Mouse (Mus musculus): ENCODE data around the gene Mov10l1. TPM values are rescaled to one million over a fixed set of nuclear protein-coding genes. Genes with fewer than 3 reads are reported as not detected.

Mov10l1 gene
- polyA plus RNA-seq, 1 experiment from 2014 or later = not detected

DNA sequence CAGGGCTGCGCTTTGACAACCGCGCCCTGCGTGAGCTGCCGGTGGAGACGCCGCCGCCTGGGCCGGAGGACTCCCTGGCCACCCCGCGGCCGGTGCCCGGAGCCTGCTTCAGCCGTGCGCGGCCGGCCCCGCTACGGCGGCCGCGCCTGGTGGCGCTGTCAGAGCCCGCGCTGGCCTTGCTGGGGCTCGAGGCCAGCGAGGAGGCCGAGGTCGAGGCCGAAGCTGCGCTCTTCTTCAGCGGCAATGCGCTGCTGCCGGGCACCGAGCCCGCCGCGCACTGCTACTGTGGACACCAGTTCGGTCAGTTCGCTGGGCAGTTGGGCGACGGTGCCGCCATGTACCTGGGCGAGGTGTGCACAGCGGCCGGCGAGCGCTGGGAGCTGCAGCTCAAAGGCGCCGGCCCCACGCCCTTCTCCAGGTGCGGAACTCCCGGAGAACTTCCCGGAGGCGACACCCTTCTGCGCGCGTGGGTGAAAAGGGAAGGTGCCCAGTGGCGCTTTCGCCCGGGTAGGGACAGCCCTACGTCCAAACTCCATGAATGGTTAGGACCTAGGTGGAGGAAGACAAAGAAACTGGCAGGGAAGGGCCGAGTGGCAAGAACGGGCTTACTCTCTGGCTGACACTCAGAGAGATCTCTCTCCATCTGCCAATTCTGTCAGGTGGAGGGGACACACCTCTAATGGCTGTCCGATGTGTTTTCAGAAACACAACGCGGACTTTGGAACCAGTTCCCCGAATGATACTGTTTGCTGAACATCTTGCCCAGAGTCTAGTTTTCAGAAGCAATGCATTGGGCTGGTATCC is 106.7 kb downstream of the Mov10l1 start:
- peak overlapping the region; percentile 84 for H3K9ac ChIP-seq (ENCODE audit: low read length)
- no peaks in the 10 kb centered on the region for H3K9me3 ChIP-seq (ENCODE audit: control insufficient read depth, low read length)
- peak overlapping the region; percentile 97 for H3K4me3 ChIP-seq (ENCODE audit: low read depth, low read length)
- H3K4me2 ChIP-seq (ENCODE audit: low read length) = peak overlapping the region; percentile 94
- WGBS = 3% methylated on average over 56 of the region's 68 CpGs
- ATAC-seq (replicated peaks; ENCODE audit: low FRiP score, low TSS enrichment, low read depth) = peak; percentile 58
- peak overlapping the region; percentile 66 for H3K27ac ChIP-seq (ENCODE audit: low read depth)
- H3K27me3 ChIP-seq (replicated peaks; ENCODE audit: control insufficient read depth, insufficient read depth, low read length) = no peaks in the 10 kb centered on the region
- DNase-seq (ENCODE audit: low spot score) = peak; percentile 61
- peaks cover 51% of the 10 kb centered on the region for H3K36me3 ChIP-seq (ENCODE audit: control insufficient read depth, insufficient read depth, low read length)
- H3K4me1 ChIP-seq (replicated peaks; ENCODE audit: control insufficient read depth, insufficient read depth, low read length) = peaks cover 9% of the 10 kb centered on the region; the same call in 1 of the 2 replicates

DNA sequence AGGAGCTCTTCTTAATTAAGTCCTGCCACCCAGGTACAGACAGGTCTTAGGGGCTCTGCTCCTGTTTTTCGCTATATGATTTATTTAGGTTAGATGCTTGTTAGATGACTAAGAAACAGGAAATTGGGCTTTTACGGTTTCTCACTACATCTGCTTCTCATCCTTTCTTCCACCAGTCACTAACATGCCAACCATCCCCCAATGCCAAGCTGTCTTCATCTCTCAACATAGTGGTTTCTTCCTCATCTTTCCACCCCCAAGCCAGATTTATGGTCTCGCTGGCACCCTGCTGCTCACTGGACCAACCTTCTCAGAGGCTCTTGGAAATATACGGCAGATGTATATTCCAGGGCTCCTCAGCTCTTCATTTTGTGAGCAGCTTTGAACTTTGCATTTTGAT is 108.0 kb downstream of the Mov10l1 start:
- no peaks in the 10 kb centered on the region for H3K27me3 ChIP-seq (replicated peaks; ENCODE audit: control insufficient read depth, insufficient read depth, low read length)
- WGBS = 83% methylated on average over 4 of the region's 4 CpGs
- no peaks in the 10 kb centered on the region for H3K9me3 ChIP-seq (ENCODE audit: control insufficient read depth, low read length)
- H3K4me3 ChIP-seq (ENCODE audit: low read depth, low read length) = no peak overlapping the region
- H3K4me1 ChIP-seq (replicated peaks; ENCODE audit: control insufficient read depth, insufficient read depth, low read length) = peaks cover 9% of the 10 kb centered on the region; the same call in 1 of the 2 replicates
- DNase-seq (ENCODE audit: low spot score) = no peak
- no peak overlapping the region for H3K9ac ChIP-seq (ENCODE audit: low read length)
- H3K27ac ChIP-seq (ENCODE audit: low read depth) = no peak overlapping the region
- no peak overlapping the region for H3K4me2 ChIP-seq (ENCODE audit: low read length)
- no peak for ATAC-seq (replicated peaks; ENCODE audit: low FRiP score, low TSS enrichment, low read depth)
- peaks cover 51% of the 10 kb centered on the region for H3K36me3 ChIP-seq (ENCODE audit: control insufficient read depth, insufficient read depth, low read length)

DNA sequence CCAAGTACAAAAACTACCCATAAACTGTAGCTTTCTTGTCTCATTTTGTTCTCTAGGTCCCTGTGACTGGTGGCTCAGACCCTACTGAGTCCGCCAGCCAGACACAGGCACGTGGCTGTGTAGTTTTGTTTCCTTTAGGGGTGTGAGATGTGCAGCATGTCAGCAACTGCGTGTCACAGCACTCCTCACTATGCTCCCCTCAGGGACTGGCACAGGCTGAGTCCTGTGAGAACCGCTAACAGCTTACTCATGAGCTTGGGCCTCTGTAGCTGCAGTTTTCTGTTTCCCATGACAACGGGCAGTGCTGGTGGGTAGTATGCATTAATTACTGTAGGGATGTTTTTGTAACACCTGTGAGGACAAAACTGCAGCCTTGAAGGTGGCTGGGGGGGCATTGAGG is 109.5 kb downstream of the Mov10l1 start:
- Histone ChIP-seq H3K9ac (ENCODE audit: low read length) (no peak overlapping the region), H3K9me3 (ENCODE audit: control insufficient read depth, low read length) (no peaks in the 10 kb centered on the region), H3K4me1 (replicated peaks; ENCODE audit: control insufficient read depth, insufficient read depth, low read length) (peaks cover 9% of the 10 kb centered on the region; the same call in 1 of the 2 replicates), H3K4me3 (ENCODE audit: low read depth, low read length) (no peak overlapping the region), H3K4me2 (ENCODE audit: low read length) (no peak overlapping the region), H3K27ac (ENCODE audit: low read depth) (no peak overlapping the region), H3K36me3 (ENCODE audit: control insufficient read depth, insufficient read depth, low read length) (peaks cover 50% of the 10 kb centered on the region), H3K27me3 (replicated peaks; ENCODE audit: control insufficient read depth, insufficient read depth, low read length) (no peaks in the 10 kb centered on the region)
- no peak for DNase-seq (ENCODE audit: low spot score)
- ATAC-seq (replicated peaks; ENCODE audit: low FRiP score, low TSS enrichment, low read depth) = no peak
- 84% methylated on average over 5 of the region's 5 CpGs for WGBS

DNA sequence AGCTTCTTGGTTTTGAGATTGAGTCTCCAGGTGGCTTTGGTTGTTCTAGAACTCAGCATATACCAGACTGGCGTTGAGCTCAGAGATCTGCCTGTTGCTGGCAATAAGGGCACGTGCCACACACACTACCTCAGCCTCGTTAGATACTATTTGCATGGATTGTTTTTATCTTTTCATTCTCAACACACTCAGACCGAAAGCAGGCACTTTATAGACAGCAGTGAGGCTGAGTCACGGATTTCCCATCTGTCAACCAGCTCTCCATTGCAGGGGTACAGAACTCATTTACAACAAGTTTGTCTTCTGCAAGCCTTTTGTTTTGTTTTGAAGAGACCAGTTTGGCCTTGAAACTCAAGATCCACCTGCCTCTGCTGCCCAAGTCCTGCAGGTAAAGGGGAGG is 114.7 kb downstream of the Mov10l1 start:
- no peak overlapping the region for H3K4me2 ChIP-seq (ENCODE audit: low read length)
- no peak overlapping the region for H3K27ac ChIP-seq (ENCODE audit: low read depth)
- no peaks in the 10 kb centered on the region for H3K9me3 ChIP-seq (ENCODE audit: control insufficient read depth, low read length)
- DNase-seq (ENCODE audit: low spot score) (no peak), ATAC-seq (replicated peaks; ENCODE audit: low FRiP score, low TSS enrichment, low read depth) (no peak)
- peaks cover 98% of the 10 kb centered on the region for H3K36me3 ChIP-seq (ENCODE audit: control insufficient read depth, insufficient read depth, low read length)
- 93% methylated on average over 5 of the region's 5 CpGs for WGBS
- no peaks in the 10 kb centered on the region for H3K4me1 ChIP-seq (replicated peaks; ENCODE audit: control insufficient read depth, insufficient read depth, low read length)
- no peak overlapping the region for H3K4me3 ChIP-seq (ENCODE audit: low read depth, low read length)
- H3K27me3 ChIP-seq (replicated peaks; ENCODE audit: control insufficient read depth, insufficient read depth, low read length) = no peaks in the 10 kb centered on the region
- no peak overlapping the region for H3K9ac ChIP-seq (ENCODE audit: low read length)

DNA sequence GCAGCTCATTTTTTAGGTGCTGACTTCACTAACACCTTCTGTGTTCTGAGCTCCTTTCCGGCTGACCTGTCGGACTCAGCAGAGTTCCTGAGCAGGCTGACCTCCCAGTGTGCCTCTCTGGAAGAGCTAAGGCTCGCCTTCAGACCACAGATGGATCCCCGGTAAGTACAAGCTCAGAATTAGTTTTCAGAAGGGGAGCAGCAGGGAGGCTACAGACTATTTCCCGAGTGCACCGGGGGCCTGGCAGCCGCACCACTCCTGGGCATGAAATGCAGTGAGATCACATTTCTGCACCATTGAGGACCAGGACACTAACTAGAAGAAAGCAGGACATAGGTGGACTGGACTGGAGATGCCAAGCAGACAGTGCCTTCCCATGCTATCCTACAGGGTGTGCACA is 115.9 kb downstream of the Mov10l1 start:
- H3K27me3 ChIP-seq (replicated peaks; ENCODE audit: control insufficient read depth, insufficient read depth, low read length) = no peaks in the 10 kb centered on the region
- H3K4me3 ChIP-seq (ENCODE audit: low read depth, low read length) = no peak overlapping the region
- ATAC-seq (replicated peaks; ENCODE audit: low FRiP score, low TSS enrichment, low read depth) = no peak
- H3K4me1 ChIP-seq (replicated peaks; ENCODE audit: control insufficient read depth, insufficient read depth, low read length) = no peaks in the 10 kb centered on the region
- H3K9ac ChIP-seq (ENCODE audit: low read length) = no peak overlapping the region
- H3K27ac ChIP-seq (ENCODE audit: low read depth) = no peak overlapping the region
- DNase-seq (ENCODE audit: low spot score) = no peak
- peaks cover 96% of the 10 kb centered on the region for H3K36me3 ChIP-seq (ENCODE audit: control insufficient read depth, insufficient read depth, low read length)
- H3K9me3 ChIP-seq (ENCODE audit: control insufficient read depth, low read length) = no peaks in the 10 kb centered on the region
- no peak overlapping the region for H3K4me2 ChIP-seq (ENCODE audit: low read length)
- 90% methylated on average over 7 of the region's 7 CpGs for WGBS

DNA sequence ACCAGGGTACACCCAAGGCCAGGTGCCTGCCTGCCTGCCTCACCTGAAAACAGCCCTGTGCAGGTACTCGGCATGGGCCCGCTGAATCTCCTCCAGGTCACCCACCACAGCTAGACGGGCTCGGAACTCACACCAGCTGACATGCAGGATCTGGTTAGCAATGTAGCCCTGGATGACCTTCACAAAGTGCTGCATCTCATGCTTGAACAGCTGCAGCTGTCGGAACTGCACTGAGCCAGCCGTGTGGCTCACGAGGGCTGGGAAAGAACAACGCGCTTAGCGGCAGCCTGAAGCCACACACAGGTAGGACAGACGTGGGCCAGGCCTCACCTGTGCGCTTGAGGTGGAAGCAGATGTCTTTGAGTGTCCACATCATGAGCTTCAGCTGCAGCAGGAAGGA is 118.1 kb downstream of the Mov10l1 start:
- Histone ChIP-seq H3K27me3 (replicated peaks; ENCODE audit: control insufficient read depth, insufficient read depth, low read length) (no peaks in the 10 kb centered on the region), H3K4me1 (replicated peaks; ENCODE audit: control insufficient read depth, insufficient read depth, low read length) (no peaks in the 10 kb centered on the region), H3K36me3 (ENCODE audit: control insufficient read depth, insufficient read depth, low read length) (peaks cover 95% of the 10 kb centered on the region), H3K27ac (ENCODE audit: low read depth) (no peak overlapping the region), H3K4me3 (ENCODE audit: low read depth, low read length) (no peak overlapping the region), H3K9ac (ENCODE audit: low read length) (no peak overlapping the region), H3K9me3 (ENCODE audit: control insufficient read depth, low read length) (no peaks in the 10 kb centered on the region), H3K4me2 (ENCODE audit: low read length) (no peak overlapping the region)
- WGBS = 90% methylated on average over 12 of the region's 12 CpGs
- DNase-seq (ENCODE audit: low spot score) (no peak), ATAC-seq (replicated peaks; ENCODE audit: low FRiP score, low TSS enrichment, low read depth) (no peak)

DNA sequence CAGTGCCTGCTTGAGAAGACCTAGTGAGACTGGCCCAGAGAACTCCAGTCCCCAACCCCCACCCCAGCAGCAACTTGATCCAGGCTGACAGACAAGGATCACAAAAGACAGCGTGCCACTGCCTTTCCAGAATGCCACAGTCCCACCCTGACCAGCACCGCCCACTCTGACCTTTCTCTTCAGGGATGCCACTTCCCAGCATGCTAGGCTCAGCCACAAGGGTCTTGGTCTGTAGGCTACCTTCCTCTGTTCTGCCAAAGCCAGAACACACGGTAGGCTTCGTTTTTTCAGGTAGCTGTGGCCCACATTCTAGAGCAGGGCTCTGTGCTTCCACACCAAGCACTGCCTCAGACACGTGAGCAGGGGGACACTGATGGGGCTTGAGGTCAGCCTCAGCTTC is 119.9 kb downstream of the Mov10l1 start:
- H3K4me3 ChIP-seq (ENCODE audit: low read depth, low read length) = no peak overlapping the region
- H3K36me3 ChIP-seq (ENCODE audit: control insufficient read depth, insufficient read depth, low read length) = peaks cover 97% of the 10 kb centered on the region
- H3K27me3 ChIP-seq (replicated peaks; ENCODE audit: control insufficient read depth, insufficient read depth, low read length) = no peaks in the 10 kb centered on the region
- H3K9ac ChIP-seq (ENCODE audit: low read length) = no peak overlapping the region
- DNase-seq (ENCODE audit: low spot score) = no peak
- no peak for ATAC-seq (replicated peaks; ENCODE audit: low FRiP score, low TSS enrichment, low read depth)
- 83% methylated on average over 5 of the region's 5 CpGs for WGBS
- H3K4me1 ChIP-seq (replicated peaks; ENCODE audit: control insufficient read depth, insufficient read depth, low read length) = no peaks in the 10 kb centered on the region
- H3K27ac ChIP-seq (ENCODE audit: low read depth) = no peak overlapping the region
- H3K9me3 ChIP-seq (ENCODE audit: control insufficient read depth, low read length) = no peaks in the 10 kb centered on the region
- no peak overlapping the region for H3K4me2 ChIP-seq (ENCODE audit: low read length)

DNA sequence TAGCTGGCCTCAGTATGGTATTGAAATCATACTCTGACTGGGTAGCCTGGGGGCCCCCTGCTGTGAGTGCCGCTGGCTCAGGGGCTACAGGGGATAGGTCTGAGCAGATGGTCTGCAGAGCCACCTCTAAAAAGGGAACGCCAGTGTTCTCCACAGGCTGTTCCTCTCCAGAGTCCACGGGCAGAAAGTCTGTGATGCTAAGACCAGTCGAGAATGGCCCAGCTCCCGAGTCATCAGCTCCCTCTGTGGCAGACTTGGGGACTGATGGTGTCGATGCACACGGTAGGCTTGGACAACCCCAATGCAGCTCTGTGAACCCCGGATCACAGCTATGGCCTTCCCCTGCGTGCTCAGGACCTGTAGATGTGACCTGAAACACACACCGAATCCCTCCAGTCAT is 121.2 kb downstream of the Mov10l1 start:
- DNase-seq (ENCODE audit: low spot score) (no peak), ATAC-seq (replicated peaks; ENCODE audit: low FRiP score, low TSS enrichment, low read depth) (no peak)
- no peak overlapping the region for H3K4me3 ChIP-seq (ENCODE audit: low read depth, low read length)
- H3K4me2 ChIP-seq (ENCODE audit: low read length) = no peak overlapping the region
- no peaks in the 10 kb centered on the region for H3K4me1 ChIP-seq (replicated peaks; ENCODE audit: control insufficient read depth, insufficient read depth, low read length)
- 89% methylated on average over 10 of the region's 10 CpGs for WGBS
- H3K36me3 ChIP-seq (ENCODE audit: control insufficient read depth, insufficient read depth, low read length) = peaks cover 97% of the 10 kb centered on the region
- no peak overlapping the region for H3K27ac ChIP-seq (ENCODE audit: low read depth)
- no peak overlapping the region for H3K9ac ChIP-seq (ENCODE audit: low read length)
- H3K27me3 ChIP-seq (replicated peaks; ENCODE audit: control insufficient read depth, insufficient read depth, low read length) = no peaks in the 10 kb centered on the region
- no peaks in the 10 kb centered on the region for H3K9me3 ChIP-seq (ENCODE audit: control insufficient read depth, low read length)

DNA sequence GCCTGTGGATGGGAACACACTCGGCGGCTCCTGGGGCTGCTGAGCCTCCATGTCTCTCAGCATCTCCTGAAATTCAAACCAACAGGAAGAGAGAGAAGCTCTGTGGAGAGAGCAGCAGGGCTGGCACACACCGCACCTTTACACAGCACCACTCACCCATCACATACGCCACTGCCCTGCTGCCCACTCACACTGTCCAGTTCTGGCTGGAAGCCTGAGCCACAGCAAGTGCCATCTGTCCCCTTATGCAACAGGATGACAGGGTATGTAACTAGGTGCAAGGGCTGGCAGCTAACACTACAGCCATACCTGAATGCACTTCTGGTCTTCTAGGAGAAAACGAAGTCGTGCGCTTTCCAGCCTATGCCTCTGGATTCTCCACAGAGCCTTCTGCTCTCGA is 121.7 kb downstream of the Mov10l1 start:
- 96% methylated on average over 8 of the region's 8 CpGs for WGBS
- Histone ChIP-seq H3K27ac (ENCODE audit: low read depth) (no peak overlapping the region), H3K4me1 (replicated peaks; ENCODE audit: control insufficient read depth, insufficient read depth, low read length) (no peaks in the 10 kb centered on the region), H3K27me3 (replicated peaks; ENCODE audit: control insufficient read depth, insufficient read depth, low read length) (no peaks in the 10 kb centered on the region), H3K4me2 (ENCODE audit: low read length) (no peak overlapping the region), H3K9me3 (ENCODE audit: control insufficient read depth, low read length) (no peaks in the 10 kb centered on the region), H3K4me3 (ENCODE audit: low read depth, low read length) (no peak overlapping the region), H3K36me3 (ENCODE audit: control insufficient read depth, insufficient read depth, low read length) (peaks cover 95% of the 10 kb centered on the region), H3K9ac (ENCODE audit: low read length) (no peak overlapping the region)
- DNase-seq (ENCODE audit: low spot score) (no peak), ATAC-seq (replicated peaks; ENCODE audit: low FRiP score, low TSS enrichment, low read depth) (no peak)

Data from intestine, embryonic 14.5 days (tissue).